Mouse (Mus musculus): ENCODE data around the gene Fer.

GRCm38 (mm10) chr17:63980167-63980566 is 117.3 kb downstream of the Fer start:
- TF ChIP-seq CTCF (IDR thresholded peaks at IDR 0.05; ENCODE audit: low read depth, low read length) (no peak), POLR2A (IDR thresholded peaks at IDR 0.05; ENCODE audit: borderline replicate concordance, low read depth, low read length) (no peak)
